Mouse (Mus musculus): ENCODE measurements around the gene Coq8a.

Gene Coq8a

DNA sequence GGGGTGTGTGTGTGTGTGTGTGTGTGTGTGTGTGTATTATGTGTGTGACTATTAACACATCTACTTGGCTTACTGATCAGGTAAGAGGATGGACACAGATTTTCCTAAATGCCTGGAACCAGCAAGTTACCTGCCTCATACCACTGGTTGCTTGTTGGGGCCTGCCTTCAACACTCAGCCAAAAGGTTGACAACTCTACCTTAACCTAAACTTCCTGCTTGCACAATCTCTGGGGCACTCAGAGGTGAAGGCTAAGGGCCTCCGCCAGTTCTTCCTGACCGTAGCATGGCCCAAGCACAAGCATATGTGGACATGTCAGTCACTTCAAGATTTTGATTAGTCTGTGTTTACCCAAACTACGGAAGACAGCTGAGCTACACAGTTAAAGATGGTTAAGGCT, 1.4 kb downstream of the Coq8a start:
- no peak for DNase-seq (ENCODE audit: low spot score in 2 of 2)

DNA sequence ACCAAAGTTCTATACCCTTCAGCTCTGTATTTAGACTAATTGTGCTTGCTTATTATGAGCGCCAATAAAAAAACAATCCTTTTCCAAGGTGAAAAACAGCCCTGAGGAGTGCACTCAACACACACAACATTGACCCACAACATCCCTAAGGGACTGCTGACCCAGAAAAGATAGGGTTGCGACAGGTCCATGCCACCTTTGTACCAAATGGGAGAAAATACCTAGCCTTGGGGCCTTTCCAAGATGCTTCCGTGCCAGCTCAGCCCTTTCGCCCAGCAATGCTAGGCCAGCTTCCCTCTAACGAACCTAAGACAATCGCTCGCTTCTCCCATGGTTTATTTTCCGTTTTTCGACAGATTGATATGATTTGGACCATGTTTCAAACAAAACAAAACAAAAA, 2.9 kb downstream of the Coq8a start:
- DNase-seq (ENCODE audit: low spot score in 2 of 2): no peak

GRCm38 (mm10) chr1:180195703-180196381, 3.6 kb downstream of the Coq8a start:
- DNase-seq (ENCODE audit: low spot score in 2 of 2): peak; percentile 98 to 99

GRCm38 (mm10) chr1:180194781-180195471, 4.5 kb downstream of the Coq8a start:
- no peak for DNase-seq (ENCODE audit: low spot score in 2 of 2)

- no peak for DNase-seq (ENCODE audit: low spot score in 2 of 2)
Observed at GRCm38 (mm10) chr1:180194048-180194447, 5.4 kb downstream of the Coq8a start.

- no peak for DNase-seq (ENCODE audit: low spot score in 2 of 2)
Observed at GRCm38 (mm10) chr1:180193391-180193935, 5.9 kb downstream of the Coq8a start.

GRCm38 (mm10) chr1:180192866-180193265, 6.5 kb downstream of the Coq8a start:
- DNase-seq (ENCODE audit: low spot score in 2 of 2): no peak

DNA sequence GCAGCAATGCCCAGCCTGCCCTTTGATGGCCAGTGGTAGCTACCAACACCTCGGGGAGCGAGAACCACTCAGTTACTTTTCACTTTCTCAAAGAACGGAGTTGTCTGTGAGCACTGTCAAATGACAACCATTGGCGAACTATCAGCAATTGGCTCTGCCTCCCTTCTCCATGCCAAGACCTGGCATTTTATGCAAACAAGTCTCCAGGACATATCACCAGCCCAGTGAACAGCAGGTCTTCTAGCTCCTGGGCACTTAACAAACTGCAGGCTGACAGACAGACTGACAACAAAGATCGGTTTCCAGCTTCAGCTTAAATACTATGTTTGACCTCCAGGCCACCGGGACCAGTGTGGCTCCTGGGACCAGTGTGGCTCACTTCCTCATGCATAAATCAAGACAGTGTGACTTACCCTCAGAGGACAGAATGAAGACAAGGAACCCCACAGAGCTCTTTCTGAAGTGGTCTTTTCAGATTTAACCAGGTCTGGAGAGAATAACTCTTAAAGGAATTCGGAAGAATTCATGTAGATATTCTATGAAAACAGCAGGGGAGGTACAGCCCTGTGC, 7.7 kb downstream of the Coq8a start:
- no peak for DNase-seq (ENCODE audit: low spot score in 2 of 2)

DNA sequence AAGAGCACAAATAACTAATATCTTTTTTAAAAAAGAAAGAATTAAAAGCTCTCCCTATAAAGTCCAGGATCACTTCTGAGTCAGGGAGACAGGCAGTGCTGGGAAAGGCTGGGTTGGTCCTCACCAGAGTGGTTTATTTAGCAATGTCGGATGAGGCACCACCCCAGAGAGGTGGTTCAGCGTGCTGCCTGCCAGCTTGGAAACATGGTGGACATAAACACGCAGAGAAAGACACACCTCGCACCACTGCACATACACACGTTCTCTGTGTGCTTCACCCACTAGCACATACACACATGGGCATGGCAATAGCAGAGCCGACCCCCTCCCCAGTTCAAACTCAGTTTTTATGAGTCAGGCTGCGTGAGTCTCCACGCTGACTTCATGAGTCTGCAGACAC, 8.3 kb downstream of the Coq8a start:
- DNase-seq (ENCODE audit: low spot score in 2 of 2): no peak

- DNase-seq (ENCODE audit: low spot score in 2 of 2): no peak
Observed at GRCm38 (mm10) chr1:180188951-180189350, 10.5 kb downstream of the Coq8a start.

DNA sequence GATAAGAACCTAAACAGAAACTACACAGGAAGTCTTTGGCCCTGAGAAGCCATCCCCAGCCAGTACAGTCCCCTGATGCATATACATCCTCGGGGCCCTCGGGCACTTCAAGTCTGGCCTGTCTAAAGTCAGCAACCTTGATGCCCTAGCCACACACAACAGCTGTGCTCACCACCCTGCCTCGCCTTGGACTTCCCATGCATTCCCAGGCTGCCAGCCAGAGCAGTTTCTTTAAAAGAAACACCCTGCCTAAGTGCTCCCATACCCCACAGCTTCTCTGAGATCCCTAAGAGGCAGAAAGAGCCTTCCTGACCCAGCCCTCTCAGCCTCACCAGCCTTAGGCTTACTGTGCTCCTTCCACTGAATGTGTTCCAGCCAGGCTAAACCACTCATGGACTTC, 13.0 kb downstream of the Coq8a start:
- no peak for DNase-seq (ENCODE audit: low spot score in 2 of 2)

GRCm38 (mm10) chr1:180185877-180186276, 13.5 kb downstream of the Coq8a start:
- no peak for DNase-seq (ENCODE audit: low spot score in 2 of 2)

GRCm38 (mm10) chr1:180184768-180185167, 14.6 kb downstream of the Coq8a start:
- no peak for DNase-seq (ENCODE audit: low spot score in 2 of 2)

DNA sequence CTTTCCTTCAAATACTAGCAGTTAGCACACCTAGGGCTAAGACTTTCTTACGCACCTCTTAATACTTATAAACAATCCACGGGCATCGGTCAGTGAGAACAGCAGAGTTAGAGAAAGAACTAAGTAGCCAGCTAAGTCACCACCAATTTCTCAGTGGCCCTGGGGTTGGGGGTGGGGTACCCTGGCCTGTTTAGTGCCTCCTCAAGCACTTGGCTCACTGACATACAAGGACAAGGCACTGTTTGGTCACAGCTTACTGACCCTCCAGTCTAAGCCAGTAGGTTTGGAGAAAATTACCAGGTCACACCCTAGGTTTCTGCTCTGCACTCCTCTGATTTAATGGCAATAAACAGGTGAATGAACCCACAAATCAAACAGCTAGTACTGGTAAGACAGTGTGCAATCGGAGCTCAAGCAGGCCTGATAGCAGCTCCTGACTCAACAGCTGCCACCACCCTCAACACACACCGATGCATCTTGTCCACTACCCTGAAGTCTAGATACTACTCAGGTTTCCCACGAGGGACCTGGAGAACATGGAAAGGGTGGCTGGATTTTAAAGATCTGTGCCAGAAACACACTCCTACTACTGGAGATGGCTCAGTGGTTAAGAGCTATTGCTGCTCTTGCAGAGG, 15.8 kb downstream of the Coq8a start:
- DNase-seq (ENCODE audit: low spot score in 2 of 2): no peak

DNA sequence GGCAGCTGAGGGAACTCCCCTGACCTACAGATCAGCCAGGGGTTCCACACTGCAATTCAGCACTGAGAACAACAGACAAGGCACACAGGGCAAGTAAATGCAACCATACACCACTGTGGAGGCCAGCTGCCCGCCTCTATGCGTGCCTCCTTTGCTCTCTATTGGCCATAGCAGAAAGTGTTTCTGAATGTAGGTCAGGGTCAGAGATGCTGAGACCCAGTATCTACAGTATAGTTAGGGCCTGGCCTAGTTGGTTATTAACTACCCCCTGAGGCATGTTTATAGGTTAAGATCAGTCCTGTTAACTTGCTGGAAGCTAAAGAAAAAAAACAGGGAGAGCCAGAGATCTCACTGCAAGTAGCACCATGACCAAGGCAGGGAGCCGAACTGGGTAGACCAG, 16.7 kb downstream of the Coq8a start:
- no peak for DNase-seq (ENCODE audit: low spot score in 2 of 2)

DNA sequence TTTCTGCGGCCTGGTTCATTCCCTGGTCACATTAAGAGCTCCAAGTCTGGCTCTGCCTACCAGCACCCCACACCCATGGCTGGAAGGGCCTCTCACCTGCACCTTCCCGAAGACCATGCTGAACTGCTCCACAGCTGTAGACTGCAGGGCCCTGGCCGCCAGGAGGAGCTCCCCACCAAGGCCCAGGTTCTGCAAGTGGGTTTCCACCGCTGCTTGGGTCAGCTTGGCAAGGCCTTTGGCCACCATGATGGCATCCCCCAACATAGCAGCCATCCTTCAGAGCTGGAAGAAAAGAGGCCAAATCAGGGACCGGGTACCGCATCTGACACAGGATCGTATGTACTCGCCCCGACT, 17.5 kb downstream of the Coq8a start:
- DNase-seq (ENCODE audit: low spot score in 2 of 2): no peak

GRCm38 (mm10) chr1:180181304-180181965, 18.0 kb downstream of the Coq8a start:
- DNase-seq (ENCODE audit: low spot score in 2 of 2): no peak

DNA sequence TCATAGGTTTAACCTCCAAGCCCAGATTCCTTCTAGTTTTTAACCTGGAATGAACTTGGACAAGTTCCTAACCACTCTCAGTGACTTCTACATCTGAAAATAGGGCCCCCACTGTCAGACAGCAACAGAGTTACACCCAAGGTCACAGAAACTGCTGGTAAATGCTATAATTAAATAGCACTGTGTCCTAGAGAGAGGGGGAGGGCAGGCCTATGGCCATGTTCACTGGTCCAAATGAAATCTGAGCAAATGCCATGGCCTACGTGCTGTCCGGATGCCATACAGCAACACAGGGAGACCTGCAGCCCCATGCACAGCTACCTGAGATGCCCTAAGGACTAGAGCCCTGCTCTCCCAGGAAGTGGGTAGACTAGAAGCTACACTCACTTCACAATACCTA, 19.6 kb downstream of the Coq8a start:
- no peak for DNase-seq (ENCODE audit: low spot score in 2 of 2)

GRCm38 (mm10) chr1:180179100-180179499, 20.3 kb downstream of the Coq8a start:
- DNase-seq (ENCODE audit: low spot score in 2 of 2): no peak

DNA sequence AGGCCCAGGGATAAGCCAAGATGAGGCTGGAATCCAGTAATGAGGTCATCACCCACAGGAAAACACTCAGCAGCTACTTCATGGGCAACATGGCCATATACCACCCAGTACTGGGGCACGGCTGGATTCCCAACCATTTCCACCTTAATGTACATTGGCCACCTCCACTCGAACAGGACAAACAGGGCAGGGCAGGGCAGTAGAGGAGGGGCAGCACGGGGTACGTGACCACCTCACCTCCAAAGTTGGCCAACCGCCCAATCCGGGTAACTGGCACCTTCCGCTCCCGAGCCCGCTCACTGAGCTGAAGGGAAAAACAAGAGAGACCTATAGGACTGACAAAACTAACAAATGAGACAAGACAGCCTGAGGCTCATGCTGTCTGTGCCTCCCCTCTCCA, 21.1 kb downstream of the Coq8a start:
- no peak for DNase-seq (ENCODE audit: low spot score in 2 of 2)

- DNase-seq (ENCODE audit: low spot score in 2 of 2): no peak
Observed at GRCm38 (mm10) chr1:180176784-180177183, 22.6 kb downstream of the Coq8a start.

DNA sequence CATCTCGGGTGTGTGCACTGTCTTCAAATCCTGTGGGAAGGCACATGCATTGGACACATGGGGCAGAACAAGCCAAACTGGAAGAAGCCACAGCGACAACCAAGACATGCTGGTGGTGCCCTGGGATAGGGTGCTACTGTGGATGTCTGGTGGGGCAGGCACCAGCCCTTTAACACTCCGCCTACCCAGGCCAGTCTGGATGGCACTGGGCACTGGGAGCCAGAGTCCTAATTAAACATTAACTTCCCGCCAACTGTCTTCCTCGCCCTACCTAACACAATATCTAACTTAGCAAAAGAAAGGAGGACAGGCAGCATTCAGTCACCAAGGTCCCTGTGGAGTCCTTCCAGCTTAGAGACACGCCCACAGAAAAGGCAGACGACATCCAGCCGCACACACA, 23.8 kb downstream of the Coq8a start:
- no peak for DNase-seq (ENCODE audit: low spot score in 2 of 2)
